Mouse (Mus musculus) ZHBTc4 (cell line): ENCODE measurements around the gene Chst12.
"Not testable (repeated sequence)": the region's sequence is repeated elsewhere in the genome, so short reads cannot be mapped to it uniquely, and the experiment has no call there.

Experiments
- DNase-seq: peaks from one replicate; pipeline ENCODE4 v3.0.0-alpha.2; 2011; ENCODE audit warnings: low read depth, low spot score

Gene Chst12

GRCm38 (mm10) chr5:140505208-140505780 is at the start of gene Chst12:
TSS of gene Chst12 (plus strand) at chr5:140505550.
- peak; percentile 100 for DNase-seq

- DNase-seq = no peak
These were observed 43.9 kb upstream of the Chst12 start for GRCm38 (mm10) chr5:140461476-140461875.

- DNase-seq = not testable (repeated sequence)
These were observed 42.2 kb upstream of the Chst12 start for GRCm38 (mm10) chr5:140463151-140463550.

- peak; percentile 45 for DNase-seq
These were observed 40.4 kb upstream of the Chst12 start for GRCm38 (mm10) chr5:140464943-140465342.

- peak; percentile 81 for DNase-seq
These were observed 33.0 kb upstream of the Chst12 start for GRCm38 (mm10) chr5:140472336-140472735.

- no peak for DNase-seq
These were observed 23.9 kb upstream of the Chst12 start for GRCm38 (mm10) chr5:140481458-140481857.

GRCm38 (mm10) chr5:140491142-140491541 is 14.2 kb upstream of the Chst12 start:
- no peak for DNase-seq

- peak; percentile 88 for DNase-seq
These were observed 12.6 kb upstream of the Chst12 start for GRCm38 (mm10) chr5:140492684-140493233.

GRCm38 (mm10) chr5:140498176-140498575 is 7.2 kb upstream of the Chst12 start:
- no peak for DNase-seq

- DNase-seq = no peak
These were observed 4.6 kb upstream of the Chst12 start for GRCm38 (mm10) chr5:140500736-140501135.

GRCm38 (mm10) chr5:140501982-140502836 is 3.1 kb upstream of the Chst12 start:
- DNase-seq = no peak

GRCm38 (mm10) chr5:140502925-140503324 is 2.4 kb upstream of the Chst12 start:
- DNase-seq = peak; percentile 62

GRCm38 (mm10) chr5:140506096-140506794 is 895 bp downstream of the Chst12 start:
- DNase-seq = no peak

GRCm38 (mm10) chr5:140507466-140508208 is 2.3 kb downstream of the Chst12 start:
- DNase-seq = no peak

GRCm38 (mm10) chr5:140508686-140509085 is 3.3 kb downstream of the Chst12 start:
- DNase-seq = no peak

GRCm38 (mm10) chr5:140509204-140509603 is 3.9 kb downstream of the Chst12 start:
- no peak for DNase-seq

GRCm38 (mm10) chr5:140510012-140511000 is 5.0 kb downstream of the Chst12 start:
- DNase-seq = no peak

- DNase-seq = no peak
These were observed 8.6 kb downstream of the Chst12 start for GRCm38 (mm10) chr5:140513921-140514320.

GRCm38 (mm10) chr5:140514799-140515486 is 9.6 kb downstream of the Chst12 start:
- peak; percentile 91 for DNase-seq
